Mouse (Mus musculus): ENCODE measurements around the gene Sptan1.

GRCm38 (mm10) chr2:30057223-30057904 lies 92.0 kb downstream of the Sptan1 start, which contains the start of gene Set:
- TF ChIP-seq CTCF (IDR thresholded peaks at IDR 0.05; ENCODE audit: low read depth) (no peak), EP300 (IDR thresholded peaks at IDR 0.05; ENCODE audit: low read depth) (no peak)
